Mouse (Mus musculus) testis, adult 2 months (tissue): ENCODE data around the gene Pld2.

ENCODE experiments used
- CTCF ChIP-seq: fragments of 200-500 bp; IDR thresholded peaks from 2 replicates; pipeline ENCODE4 v1.5.1; 2012; ENCODE audit warnings: low read depth, mild to moderate bottlenecking, inconsistent platforms, low read length, moderate library complexity; ENCODE audit not compliant: control insufficient read depth, insufficient read depth, insufficient replicate concordance
- POLR2A ChIP-seq: fragments of 200-500 bp; IDR thresholded peaks from 2 replicates; pipeline ENCODE4 v1.6.1; 2012; ENCODE audit warnings: low read depth, mild to moderate bottlenecking, inconsistent platforms, low read length, moderate library complexity; ENCODE audit not compliant: control insufficient read depth

DNA sequence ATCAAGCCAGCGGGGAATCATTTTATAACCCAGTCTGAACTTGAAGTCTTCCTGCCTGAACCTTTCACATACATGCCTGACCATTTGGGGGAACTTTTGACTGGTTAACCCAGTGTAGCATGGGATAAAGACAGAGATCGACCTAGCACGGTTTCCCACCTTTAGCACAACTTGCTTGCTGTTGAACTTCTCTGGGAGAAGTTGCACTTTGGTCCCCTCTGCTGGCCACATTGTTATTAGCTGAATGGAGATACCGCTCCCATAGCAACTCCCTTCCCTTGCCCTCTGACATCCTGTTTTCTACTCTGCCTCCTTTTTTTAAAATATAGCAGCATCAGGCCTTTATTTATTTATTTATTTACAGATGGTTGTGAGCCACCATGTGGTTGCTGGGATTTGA lies 33.5 kb upstream of the Pld2 start:
- TF ChIP-seq POLR2A (no peak), CTCF (peak; percentile 21; the same call in 1 of the 2 replicates)
